Mouse (Mus musculus) olfactory bulb, adult 2 months (tissue): ENCODE results near the gene Sec23a.

Experiments
- CTCF ChIP-seq: fragments of 200-500 bp; IDR thresholded peaks from 2 replicates; pipeline ENCODE4 v1.5.1; 2012; ENCODE audit warnings: low read depth, mild to moderate bottlenecking, low read length, moderate library complexity; ENCODE audit not compliant: insufficient read depth
- POLR2A ChIP-seq: fragments of 200-500 bp; IDR thresholded peaks from 2 replicates; pipeline ENCODE4 v1.6.1; 2012; ENCODE audit warnings: mild to moderate bottlenecking, low read depth, low read length, moderate library complexity; ENCODE audit not compliant: insufficient read depth

- TF ChIP-seq POLR2A (no peak), CTCF (no peak)
Observed at GRCm38 (mm10) chr12:58964583-58964982, 47.2 kb downstream of the Sec23a start.
